Mouse (Mus musculus) MEL (cell line): ENCODE measurements at regions not wholly inside any gene's neighbourhood (a gene's known extent, or its start where the extent isn't known, plus 50 kb on each side); places are given as distances from the start of the nearest gene placed in this dataset.

ENCODE experiments used
- BHLHE40 ChIP-seq: IDR thresholded peaks from 2 replicates; pipeline ENCODE4 v1.6.1; 2012; ENCODE audit warnings: low read depth, mild to moderate bottlenecking, inconsistent platforms, low read length, improper control_type of control experiment, borderline replicate concordance
- CHD1 ChIP-seq: IDR thresholded peaks from 2 replicates; pipeline ENCODE4 v1.6.1; 2012; ENCODE audit warnings: low read depth, mild to moderate bottlenecking, inconsistent platforms, low read length, improper control_type of control experiment
- CTCF ChIP-seq, 3 experiments: IDR thresholded peaks in 2 of 3; conservative IDR thresholded peaks in 1 of 3; 2 replicates each; pipeline ENCODE4 v1.5.1; 2011 to 2012; ENCODE audit warnings: low read length in 3 of 3, low read depth in 2 of 3, mild to moderate bottlenecking in 2 of 3, improper control_type of control experiment in 1 of 3, inconsistent platforms in 1 of 3, mixed read lengths in 1 of 3, moderate library complexity in 1 of 3; ENCODE audit not compliant: control insufficient read depth in 1 of 3, insufficient read depth in 1 of 3, poor library complexity in 1 of 3, severe bottlenecking in 1 of 3
- EP300 ChIP-seq, 2 experiments: IDR thresholded peaks; 2 replicates each; pipeline ENCODE4 v1.6.1; 2011; ENCODE audit warnings: improper control_type of control experiment in 2 of 2, low read length in 2 of 2, low read depth in 1 of 2, mild to moderate bottlenecking in 1 of 2
- ETS1 ChIP-seq: IDR thresholded peaks from 2 replicates; pipeline ENCODE4 v1.6.1; 2012; ENCODE audit warnings: low read depth, mild to moderate bottlenecking, inconsistent platforms, low read length, improper control_type of control experiment, moderate library complexity
- JUND ChIP-seq: IDR thresholded peaks from 2 replicates; pipeline ENCODE4 v1.6.1; 2011; ENCODE audit warnings: low read depth, mild to moderate bottlenecking, improper control_type of control experiment, low read length
- MAFK ChIP-seq: IDR thresholded peaks from 2 replicates; pipeline ENCODE4 v1.6.1; 2011; ENCODE audit warnings: low read depth, mild to moderate bottlenecking, low read length, improper control_type of control experiment, borderline replicate concordance
- POLR2A ChIP-seq, 2 experiments: IDR thresholded peaks; 2 replicates each; pipeline ENCODE4 v1.6.1; 2011 to 2012; ENCODE audit warnings: low read length in 2 of 2, mild to moderate bottlenecking in 2 of 2, control low read depth in 1 of 2, improper control_type of control experiment in 1 of 2, low read depth in 1 of 2, moderate library complexity in 1 of 2; ENCODE audit not compliant: control insufficient read depth in 1 of 2, insufficient read depth in 1 of 2, poor library complexity in 1 of 2
- ZMIZ1 ChIP-seq: IDR thresholded peaks from 2 replicates; pipeline ENCODE4 v1.6.1; 2012; ENCODE audit warnings: low read depth, mild to moderate bottlenecking, inconsistent platforms, low read length, improper control_type of control experiment, moderate library complexity
- ZNF384 ChIP-seq: IDR thresholded peaks from 2 replicates; pipeline ENCODE4 v1.6.1; 2012; ENCODE audit warnings: low read depth, mild to moderate bottlenecking, inconsistent platforms, low read length, improper control_type of control experiment

DNA sequence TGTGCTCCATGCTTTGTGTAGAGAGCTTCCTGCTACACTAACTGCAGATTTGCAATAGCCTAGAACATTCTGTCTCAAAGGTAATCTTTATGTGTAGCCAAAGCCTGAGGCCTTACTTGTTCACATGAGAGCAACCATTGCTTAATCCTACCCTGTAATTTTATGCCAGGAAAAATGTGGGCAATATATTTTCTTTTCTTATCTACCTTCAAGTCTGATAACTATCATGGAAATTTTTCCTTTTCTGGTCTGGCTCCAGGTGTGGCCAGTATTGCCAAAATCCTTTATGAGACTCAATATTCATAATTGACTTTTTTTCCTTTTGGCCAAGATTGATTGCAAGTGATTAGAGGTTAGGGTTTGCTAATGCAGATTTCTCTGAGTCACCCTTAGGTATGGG lies 178.0 kb upstream of the Peli2 start:
- no peak for TF ChIP-seq POLR2A (IDR thresholded peaks at IDR 0.05; ENCODE audit: control insufficient read depth in 1 of 2, insufficient read depth in 1 of 2, low read depth in 1 of 2, low read length in 2 of 2, poor library complexity in 1 of 2)
- no peak for TF ChIP-seq CTCF (IDR thresholded peaks at IDR 0.05 in 2 of 3, conservative IDR thresholded peaks at IDR 0.05 in 1 of 3; ENCODE audit: control insufficient read depth in 1 of 3, insufficient read depth in 1 of 3, low read depth in 2 of 3, low read length in 3 of 3, poor library complexity in 1 of 3, severe bottlenecking in 1 of 3)
- no peak for TF ChIP-seq ZMIZ1
- TF ChIP-seq JUND = no peak
- no peak for TF ChIP-seq ZNF384
- no peak for TF ChIP-seq CHD1
- TF ChIP-seq BHLHE40 = no peak
- TF ChIP-seq ETS1 = no peak
- TF ChIP-seq EP300 (IDR thresholded peaks at IDR 0.05; ENCODE audit: low read depth in 1 of 2, low read length in 2 of 2) = no peak
- no peak for TF ChIP-seq MAFK
